Mouse (Mus musculus) embryonic fibroblast, embryonic 13.5 days (primary cell): ENCODE measurements around the gene Atp6v1a. TPM values are rescaled to one million over a fixed set of nuclear protein-coding genes. Genes with fewer than 3 reads are reported as not detected.
A peak's percentile ranks its signal among the peaks of the same experiment; 100 is the strongest.

ENCODE experiments used
- H3K27ac ChIP-seq: 2 replicates; pipeline ENCODE4 v1.5.1; 2012; ENCODE audit warnings: low read length, control low read depth, inconsistent platforms; ENCODE audit not compliant: insufficient read depth
- H3K4me1 ChIP-seq: 2 replicates; pipeline ENCODE4 v1.6.1; 2011; ENCODE audit warnings: low read length; ENCODE audit not compliant: control insufficient read depth, insufficient read depth
- H3K4me3 ChIP-seq: 2 replicates; pipeline ENCODE4 v1.5.1; 2011; ENCODE audit warnings: mild to moderate bottlenecking, control low read depth, low read length; ENCODE audit not compliant: insufficient read depth
- CTCF ChIP-seq: IDR thresholded peaks from 2 replicates; pipeline ENCODE4 v1.5.1; 2011; ENCODE audit warnings: mild to moderate bottlenecking, control low read depth, low read length, moderate library complexity, borderline replicate concordance; ENCODE audit not compliant: insufficient read depth
- POLR2A ChIP-seq: IDR thresholded peaks from 2 replicates; pipeline ENCODE4 v1.6.1; 2011; ENCODE audit warnings: low read depth, mild to moderate bottlenecking, control low read depth, low read length, moderate library complexity
- polyA plus RNA-seq: library from polyadenylated mRNA; stranded (reverse); fragments of >200 nt; gene quantifications from 2 replicates; pipeline ENCODE4 v1.2.4, GENCODE M21; 2011; ENCODE audit warnings: low read depth; ENCODE audit not compliant: missing spikeins, insufficient read length

Atp6v1a gene
- polyA plus RNA-seq, 1 experiment, result 82.2 TPM

- Histone ChIP-seq H3K27ac (no peak overlapping the region), H3K4me3 (no peak overlapping the region), H3K4me1 (peaks cover 9% of the 10 kb centered on the region)
- TF ChIP-seq CTCF (no peak), POLR2A (no peak)
These were observed 89.4 kb downstream of the Atp6v1a start for GRCm38 (mm10) chr16:44050139-44050538.

GRCm38 (mm10) chr16:44039112-44039511 lies 100.4 kb downstream of the Atp6v1a start:
- TF ChIP-seq POLR2A (no peak), CTCF (peak; percentile 29; the same call in 1 of the 2 replicates)
- Histone ChIP-seq H3K27ac (no peak overlapping the region), H3K4me3 (no peak overlapping the region), H3K4me1 (no peaks in the 10 kb centered on the region)

Other genes with a start within 250 kb of the Atp6v1a start
- gene Ccdc191, start 249.9 kb downstream of the Atp6v1a start, polyA plus RNA-seq, result 4.3 and 7.1 TPM in 2 replicates
- gene Qtrt2, start 212.9 kb downstream of the Atp6v1a start, polyA plus RNA-seq, result 24.0 and 24.8 TPM in 2 replicates
- gene Zdhhc23, start 159.9 kb downstream of the Atp6v1a start, polyA plus RNA-seq, result not detected in 2 replicates
- 5.6 and 6.0 TPM in 2 replicates for gene Gramd1c, start 76.4 kb downstream of the Atp6v1a start, polyA plus RNA-seq
- 88.7 and 110 TPM in 2 replicates for gene Naa50, start 125 bp upstream of the Atp6v1a start, polyA plus RNA-seq
- 15.4 and 15.8 TPM in 2 replicates for gene Usf3, start 33.5 kb upstream of the Atp6v1a start, polyA plus RNA-seq
- gene Sidt1, start 193.5 kb upstream of the Atp6v1a start, polyA plus RNA-seq, result not detected in 2 replicates
- 22.2 and 25.4 TPM in 2 replicates for gene Spice1, start 207.4 kb upstream of the Atp6v1a start, polyA plus RNA-seq